Mouse (Mus musculus) spleen, adult 2 months (tissue): Measurements from ENCODE around the gene Rgs5.

ENCODE experiments used
- CTCF ChIP-seq: fragments of 200-500 bp; IDR thresholded peaks from 2 replicates; pipeline ENCODE4 v1.5.1; 2011; ENCODE audit warnings: mild to moderate bottlenecking, inconsistent platforms; ENCODE audit not compliant: insufficient read depth, insufficient read length, insufficient replicate concordance; ENCODE audit errors: extremely low read depth
- POLR2A ChIP-seq: fragments of 200-500 bp; IDR thresholded peaks from 2 replicates; pipeline ENCODE4 v1.6.1; 2011; ENCODE audit warnings: low read depth, low read length, inconsistent platforms

DNA sequence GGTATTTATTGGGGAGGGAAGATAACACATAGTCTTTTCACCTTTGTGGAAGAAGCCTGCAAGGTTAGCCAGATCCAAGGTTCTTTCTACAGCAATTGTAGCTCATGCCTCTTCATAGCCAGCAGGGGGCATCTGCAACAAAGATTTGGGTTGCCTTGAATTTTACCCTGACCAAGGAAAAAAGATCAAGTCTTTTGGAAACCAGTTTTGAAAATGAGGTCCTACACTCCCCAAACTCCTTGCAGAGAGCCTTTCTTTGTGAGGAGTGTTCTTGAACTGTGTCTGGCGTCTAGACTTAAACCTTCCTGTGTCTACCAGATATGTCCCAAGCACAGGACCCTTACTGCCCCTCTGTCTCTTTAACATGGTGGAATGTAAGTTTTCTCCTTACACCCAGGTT lies 15.4 kb downstream of the Rgs5 start:
- TF ChIP-seq CTCF: no peak
- no peak for TF ChIP-seq POLR2A
